In genomic region chr13:11585283-11585682, GRCm38 (mm10) we compare ENCODE assay signal across 22 mouse cellular contexts.
DNase-seq lines count a peak whose midpoint lies in the region; ATAC-seq and TF ChIP-seq lines count a peak whose summit lies in the region.
"Had no signal": no experiment of that assay in that cellular context is flagged by ENCODE, and none has a peak within 500 bp of the region (broad histone marks: within the 10 kb centered on the region; RNA-seq: fewer than 3 reads in every experiment).

No protein-coding gene starts in this region.

- 0 out of 2 replicates have a peak overlapping the region, but pooled peaks have one; percentile 6 for H3K27ac ChIP-seq in heart, embryonic 13.5 days (replicated peaks)
- no peak overlapping the region; the same call in 1 of the 2 replicates for H3K27ac ChIP-seq in heart, embryonic 12.5 days (ENCODE audit: poor library complexity, severe bottlenecking)
- H3K27ac ChIP-seq in lung, postnatal 0 days (ENCODE audit: low read length) = no peak overlapping the region
- no peak overlapping the region for H3K27ac ChIP-seq in forebrain, embryonic 15.5 days (replicated peaks)
- H3K27ac ChIP-seq: embryonic facial prominence, embryonic 13.5 days; embryonic facial prominence, embryonic 15.5 days; forebrain, embryonic 10.5 days; forebrain, embryonic 12.5 days had no signal

- H3K4me3 ChIP-seq in heart, embryonic 13.5 days = no peak overlapping the region
- H3K4me3 ChIP-seq in heart, embryonic 12.5 days = no peak overlapping the region
- no peak overlapping the region for H3K4me3 ChIP-seq in lung, postnatal 0 days (ENCODE audit: low read depth, low read length)
- no peak overlapping the region for H3K4me3 ChIP-seq in forebrain, embryonic 15.5 days
- H3K4me3 ChIP-seq: embryonic facial prominence, embryonic 13.5 days; embryonic facial prominence, embryonic 15.5 days; erythroblast, embryonic 14.5 days; forebrain, embryonic 10.5 days; forebrain, embryonic 12.5 days had no signal

- H3K27me3 ChIP-seq in heart, embryonic 13.5 days (replicated peaks) = no peaks in the 10 kb centered on the region
- H3K27me3 ChIP-seq in heart, embryonic 12.5 days (replicated peaks) = no peaks in the 10 kb centered on the region
- H3K27me3 ChIP-seq in lung, postnatal 0 days (replicated peaks; ENCODE audit: insufficient read depth, low read length) = no peaks in the 10 kb centered on the region
- no peaks in the 10 kb centered on the region for H3K27me3 ChIP-seq in forebrain, embryonic 15.5 days
- H3K27me3 ChIP-seq: embryonic facial prominence, embryonic 13.5 days; embryonic facial prominence, embryonic 15.5 days; forebrain, embryonic 12.5 days had no signal

- TF ChIP-seq CTCF in lung, postnatal 0 days (IDR thresholded peaks at IDR 0.05) = no peak

- ATAC-seq in heart, embryonic 13.5 days (ENCODE audit: extremely low read depth, insufficient number of reproducible peaks, low FRiP score, low TSS enrichment) = no peak
- ATAC-seq in heart, embryonic 12.5 days (ENCODE audit: insufficient number of reproducible peaks, low FRiP score) = no peak
- no peak for ATAC-seq in lung, postnatal 0 days
- ATAC-seq in forebrain, embryonic 15.5 days (replicated peaks) = no peak
- ATAC-seq: forebrain, embryonic 14.5 days; forebrain, postnatal 0 days had no signal

- no peak for TF ChIP-seq EP300 in lung, postnatal 0 days (IDR thresholded peaks at IDR 0.05)

- H3K4me2 ChIP-seq in heart, embryonic 13.5 days = no peak overlapping the region
- no peak overlapping the region for H3K4me2 ChIP-seq in heart, embryonic 12.5 days
- no peak overlapping the region for H3K4me2 ChIP-seq in lung, postnatal 0 days (replicated peaks; ENCODE audit: low read depth, low read length)
- no peak overlapping the region for H3K4me2 ChIP-seq in forebrain, embryonic 15.5 days (replicated peaks)
- H3K4me2 ChIP-seq: embryonic facial prominence, embryonic 13.5 days; embryonic facial prominence, embryonic 15.5 days; forebrain, embryonic 12.5 days had no signal

- H3K4me1 ChIP-seq in heart, embryonic 13.5 days = peaks cover 7% of the 10 kb centered on the region; the same call in 1 of the 2 replicates
- 0 out of 2 replicates have a peak, but pooled peaks cover 3% of the 10 kb centered on the region for H3K4me1 ChIP-seq in heart, embryonic 12.5 days (replicated peaks)
- no peaks in the 10 kb centered on the region for H3K4me1 ChIP-seq in lung, postnatal 0 days (ENCODE audit: insufficient read depth, low read depth, low read length)
- no peaks in the 10 kb centered on the region for H3K4me1 ChIP-seq in forebrain, embryonic 15.5 days
- H3K4me1 ChIP-seq: embryonic facial prominence, embryonic 13.5 days; embryonic facial prominence, embryonic 15.5 days; forebrain, embryonic 10.5 days; forebrain, embryonic 12.5 days had no signal

- no peaks in the 10 kb centered on the region for H3K9me3 ChIP-seq in heart, embryonic 13.5 days
- H3K9me3 ChIP-seq in heart, embryonic 12.5 days (replicated peaks) = no peaks in the 10 kb centered on the region
- no peaks in the 10 kb centered on the region for H3K9me3 ChIP-seq in lung, postnatal 0 days (ENCODE audit: low read length)
- H3K9me3 ChIP-seq in forebrain, embryonic 15.5 days = no peaks in the 10 kb centered on the region
- H3K9me3 ChIP-seq: embryonic facial prominence, embryonic 13.5 days; embryonic facial prominence, embryonic 15.5 days; forebrain, embryonic 10.5 days; forebrain, embryonic 12.5 days had no signal

- WGBS in heart, embryonic 13.5 days = 34% methylated on average over 7 of the region's 7 CpGs
- WGBS in heart, embryonic 12.5 days = 32% methylated on average over 7 of the region's 7 CpGs
- WGBS in lung, postnatal 0 days = 30% methylated on average over 7 of the region's 7 CpGs
- 92% methylated on average over 7 of the region's 7 CpGs for WGBS in forebrain, embryonic 15.5 days

- DNase-seq in lung, postnatal 10 days = peak; percentile 4
- no peak for DNase-seq in lung, postnatal 0 days (ENCODE audit: low spot score)
- DNase-seq: adrenal gland, adult 2 months; adrenal gland, postnatal 10 days; adrenal gland, postnatal 25 days; cerebellum, adult 11 months; cerebellum, adult 18-20 months; cerebellum, adult 8-10 months; cerebellum, adult 9-11 months; cerebellum, postnatal 14 days; cerebellum, postnatal 36 days; embryo, embryonic 11 days; forebrain, postnatal 0 days had no signal

- peaks cover 64% of the 10 kb centered on the region for H3K36me3 ChIP-seq in heart, embryonic 13.5 days
- H3K36me3 ChIP-seq in heart, embryonic 12.5 days = peaks cover 40% of the 10 kb centered on the region
- no peaks in the 10 kb centered on the region for H3K36me3 ChIP-seq in lung, postnatal 0 days (ENCODE audit: insufficient read depth, low read length)
- no peaks in the 10 kb centered on the region for H3K36me3 ChIP-seq in forebrain, embryonic 15.5 days
- H3K36me3 ChIP-seq: embryonic facial prominence, embryonic 13.5 days; embryonic facial prominence, embryonic 15.5 days; forebrain, embryonic 10.5 days; forebrain, embryonic 12.5 days had no signal

- H3K9ac ChIP-seq in heart, embryonic 13.5 days = no peak overlapping the region
- no peak overlapping the region for H3K9ac ChIP-seq in heart, embryonic 12.5 days
- no peak overlapping the region for H3K9ac ChIP-seq in lung, postnatal 0 days (replicated peaks; ENCODE audit: low read depth)
- H3K9ac ChIP-seq in forebrain, embryonic 15.5 days (replicated peaks) = no peak overlapping the region
- H3K9ac ChIP-seq: embryonic facial prominence, embryonic 13.5 days; embryonic facial prominence, embryonic 15.5 days; forebrain, embryonic 12.5 days; forebrain, postnatal 0 days had no signal
